8 mouse cellular contexts compared by ENCODE assay signal in the genomic region with DNA sequence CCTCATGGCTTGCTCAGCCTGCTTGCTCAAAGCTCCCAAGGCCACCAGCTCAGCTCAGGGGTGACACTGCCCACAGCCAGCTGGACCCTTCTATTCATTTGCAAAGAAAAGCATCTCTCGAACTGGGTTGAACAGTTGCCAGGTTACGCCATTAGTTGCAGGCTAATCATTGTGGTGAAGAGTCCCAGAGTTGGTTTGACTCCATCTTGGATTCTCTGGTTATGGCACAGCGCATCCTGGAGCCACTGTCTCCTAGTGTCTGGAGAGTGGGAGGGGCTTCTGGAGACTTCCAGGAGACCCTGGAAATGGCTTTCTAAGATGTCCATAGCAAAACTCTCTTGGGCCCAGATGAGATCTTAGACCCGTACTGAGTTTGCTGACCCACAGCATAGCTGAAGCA. TPM values are rescaled to one million over a fixed set of nuclear protein-coding genes. Genes with fewer than 3 reads are reported as not detected.
DNase-seq lines count a peak whose midpoint lies in the region; ATAC-seq and TF ChIP-seq lines count a peak whose summit lies in the region.
"Had no signal": no experiment of that assay in that cellular context is flagged by ENCODE, and none has a peak within 500 bp of the region (broad histone marks: within the 10 kb centered on the region; RNA-seq: fewer than 3 reads in every experiment).

No protein-coding gene starts in this region.

- ATAC-seq in embryonic facial prominence, embryonic 13.5 days (ENCODE audit: insufficient number of reproducible peaks, insufficient read depth, low FRiP score, low TSS enrichment, low read depth) = no peak
- 0 out of 2 replicates have a peak, but pooled peaks have one; percentile 4 for ATAC-seq in forebrain, postnatal 0 days
- ATAC-seq in midbrain, embryonic 16.5 days = no peak

- H3K4me3 ChIP-seq in left cerebral cortex, adult 2 months = no peak overlapping the region
- H3K4me3 ChIP-seq in embryonic facial prominence, embryonic 13.5 days = 0 out of 2 replicates have a peak overlapping the region, but pooled peaks have one; percentile 37
- 0 out of 2 replicates have a peak overlapping the region, but pooled peaks have one; percentile 30 for H3K4me3 ChIP-seq in forebrain, postnatal 0 days (ENCODE audit: low read depth, low read length)
- no peak overlapping the region for H3K4me3 ChIP-seq in midbrain, embryonic 16.5 days (ENCODE audit: low read depth, low read length)

- peaks cover 20% of the 10 kb centered on the region; the same call in 1 of the 2 replicates for H3K4me1 ChIP-seq in embryonic facial prominence, embryonic 13.5 days
- peaks cover 8% of the 10 kb centered on the region; the same call in 1 of the 2 replicates for H3K4me1 ChIP-seq in forebrain, postnatal 0 days (ENCODE audit: insufficient read depth)
- H3K4me1 ChIP-seq in midbrain, embryonic 16.5 days (ENCODE audit: control insufficient read depth, insufficient read depth, low read length) = peaks cover 3% of the 10 kb centered on the region

- WGBS in embryonic facial prominence, embryonic 13.5 days = 92% methylated on average over 4 of the region's 4 CpGs
- WGBS in forebrain, postnatal 0 days = 72% methylated on average over 4 of the region's 4 CpGs
- 77% methylated on average over 4 of the region's 4 CpGs for WGBS in midbrain, embryonic 16.5 days

- no peak for DNase-seq in left cerebral cortex, adult 2 months (ENCODE audit: extremely low spot score in 1 of 2, low spot score in 2 of 2)
- no peak for DNase-seq in left cerebral cortex, postnatal 36 days (ENCODE audit: low spot score in 2 of 2)
- no peak for DNase-seq in forebrain, postnatal 0 days
- DNase-seq in adrenal gland, adult 18-20 months (ENCODE audit: low spot score in 2 of 2) = no peak
- no peak for DNase-seq in thymus, postnatal 0 days (ENCODE audit: low spot score)

- TF ChIP-seq CTCF in left cerebral cortex, adult 2 months (IDR thresholded peaks at IDR 0.05) = no peak
- TF ChIP-seq CTCF in forebrain, postnatal 0 days (IDR thresholded peaks at IDR 0.05; ENCODE audit: low read depth) = no peak

- no peaks in the 10 kb centered on the region for H3K36me3 ChIP-seq in embryonic facial prominence, embryonic 13.5 days
- no peaks in the 10 kb centered on the region for H3K36me3 ChIP-seq in forebrain, postnatal 0 days (ENCODE audit: insufficient read depth)
- H3K36me3 ChIP-seq in midbrain, embryonic 16.5 days (ENCODE audit: control insufficient read depth, insufficient read depth, low read length) = no peaks in the 10 kb centered on the region
- H3K36me3 ChIP-seq: liver, embryonic 13.5 days had no signal

- no peak overlapping the region for H3K9ac ChIP-seq in embryonic facial prominence, embryonic 13.5 days
- H3K9ac ChIP-seq in forebrain, postnatal 0 days = no peak overlapping the region
- H3K9ac ChIP-seq in midbrain, embryonic 16.5 days (ENCODE audit: low read depth, low read length) = no peak overlapping the region
- H3K9ac ChIP-seq: liver, embryonic 13.5 days had no signal

- no peaks in the 10 kb centered on the region for H3K27me3 ChIP-seq in embryonic facial prominence, embryonic 13.5 days
- H3K27me3 ChIP-seq in forebrain, postnatal 0 days (ENCODE audit: insufficient read depth, low read length) = no peaks in the 10 kb centered on the region
- H3K27me3 ChIP-seq in midbrain, embryonic 16.5 days (ENCODE audit: control insufficient read depth, insufficient read depth, low read depth, low read length) = no peaks in the 10 kb centered on the region
- H3K27me3 ChIP-seq: liver, embryonic 13.5 days had no signal

- intact Hi-C loops in left cerebral cortex, adult 2 months (cut with DNase I) = loop anchor here (1.0 to 5.0 kb wide), 2 partner anchors 75 to 93 kb away; a partner anchor contains a TSS
- intact Hi-C loops in left cerebral cortex, postnatal 36 days (cut with DNase I) = loop anchor here (2.0 to 5.0 kb wide), 2 partner anchors 75 to 93 kb away; a partner anchor contains a TSS

- peak overlapping the region; percentile 63 for H3K4me2 ChIP-seq in embryonic facial prominence, embryonic 13.5 days
- no peak overlapping the region for H3K4me2 ChIP-seq in forebrain, postnatal 0 days (ENCODE audit: low read depth)
- peak overlapping the region; percentile 33 for H3K4me2 ChIP-seq in midbrain, embryonic 16.5 days (ENCODE audit: low read length)

- H3K9me3 ChIP-seq in embryonic facial prominence, embryonic 13.5 days = no peaks in the 10 kb centered on the region
- H3K9me3 ChIP-seq in forebrain, postnatal 0 days (ENCODE audit: low read length) = no peaks in the 10 kb centered on the region
- H3K9me3 ChIP-seq in midbrain, embryonic 16.5 days (replicated peaks; ENCODE audit: control insufficient read depth, low read length, poor library complexity, severe bottlenecking) = no peaks in the 10 kb centered on the region
- H3K9me3 ChIP-seq: liver, embryonic 13.5 days had no signal

- peak overlapping the region; percentile 29 for H3K27ac ChIP-seq in left cerebral cortex, adult 2 months
- H3K27ac ChIP-seq in embryonic facial prominence, embryonic 13.5 days = no peak overlapping the region
- no peak overlapping the region; the same call in 1 of the 2 replicates for H3K27ac ChIP-seq in forebrain, postnatal 0 days (ENCODE audit: low read depth, low read length)
- no peak overlapping the region for H3K27ac ChIP-seq in midbrain, embryonic 16.5 days (ENCODE audit: low read length)
- H3K27ac ChIP-seq: liver, embryonic 13.5 days had no signal

RNA-seq across cellular contexts. Expression of a gene that starts 22.4 kb away (rescaled TPM):
- total RNA-seq in left cerebral cortex, adult 2 months (2021) = under 1 TPM; 0.30 to 0.41 TPM
- under 1 TPM; 0.27 to 0.37 TPM for total RNA-seq in left cerebral cortex, postnatal 36 days (2021)
- 0.56 and 0.60 TPM in 2 replicates for polyA plus RNA-seq in embryonic facial prominence, embryonic 13.5 days (2015; fragmentation: Nextera tagmentation; extraction: Ambion mirVana)
- total RNA-seq in forebrain, postnatal 0 days (2014; rRNA removed) = 0.54 and 1.00 TPM in 2 replicates
- 0.30 and 0.77 TPM in 2 replicates for polyA plus RNA-seq in forebrain, postnatal 0 days (2015; fragmentation: Nextera tagmentation; extraction: Ambion mirVana)
- polyA plus RNA-seq in midbrain, embryonic 16.5 days (2015; fragmentation: Nextera tagmentation; extraction: Ambion mirVana) = 0.19 and 0.26 TPM in 2 replicates
- under 1 TPM; 0.27 to 0.54 TPM for total RNA-seq in adrenal gland, adult 18-20 months (2021)
- 0.22 and 0.40 TPM in 2 replicates for polyA plus RNA-seq in thymus, postnatal 0 days (2015; fragmentation: Nextera tagmentation; extraction: Ambion mirVana)

RNA-seq across cellular contexts. Expression of a gene that starts 31.3 kb away (rescaled TPM):
- total RNA-seq in left cerebral cortex, adult 2 months (2021) = 10 to 100 TPM; 41.9 to 44.5 TPM
- 10 to 100 TPM; 43.5 to 45.5 TPM for total RNA-seq in left cerebral cortex, postnatal 36 days (2021)
- polyA plus RNA-seq in embryonic facial prominence, embryonic 13.5 days (2015; fragmentation: Nextera tagmentation; extraction: Ambion mirVana) = 65.9 and 68.4 TPM in 2 replicates
- 56.3 and 60.0 TPM in 2 replicates for total RNA-seq in forebrain, postnatal 0 days (2014; rRNA removed)
- 81.3 and 94.4 TPM in 2 replicates for polyA plus RNA-seq in forebrain, postnatal 0 days (2015; fragmentation: Nextera tagmentation; extraction: Ambion mirVana)
- 74.8 and 79.8 TPM in 2 replicates for polyA plus RNA-seq in midbrain, embryonic 16.5 days (2015; fragmentation: Nextera tagmentation; extraction: Ambion mirVana)
- total RNA-seq in adrenal gland, adult 18-20 months (2021) = 10 to 100 TPM; 60.5 to 64.0 TPM
- 95.1 and 103 TPM in 2 replicates for polyA plus RNA-seq in thymus, postnatal 0 days (2015; fragmentation: Nextera tagmentation; extraction: Ambion mirVana)

RNA-seq across cellular contexts. Expression of a gene that starts 54.6 kb away (rescaled TPM):
- 1 to 10 TPM; 2.9 to 3.9 TPM for total RNA-seq in left cerebral cortex, adult 2 months (2021)
- 1 to 10 TPM; 3.4 to 6.1 TPM for total RNA-seq in left cerebral cortex, postnatal 36 days (2021)
- polyA plus RNA-seq in embryonic facial prominence, embryonic 13.5 days (2015; fragmentation: Nextera tagmentation; extraction: Ambion mirVana) = 2.5 and 3.1 TPM in 2 replicates
- 0.29 TPM in 1 of 2 replicates, not detected in the other for total RNA-seq in forebrain, postnatal 0 days (2014; rRNA removed)
- 0.16 and 0.23 TPM in 2 replicates for polyA plus RNA-seq in forebrain, postnatal 0 days (2015; fragmentation: Nextera tagmentation; extraction: Ambion mirVana)
- polyA plus RNA-seq in midbrain, embryonic 16.5 days (2015; fragmentation: Nextera tagmentation; extraction: Ambion mirVana) = 0.10 TPM in 2 replicates
- total RNA-seq in adrenal gland, adult 18-20 months (2021) = 1 to 10 TPM; 4.3 to 7.8 TPM
- 0.65 and 0.72 TPM in 2 replicates for polyA plus RNA-seq in thymus, postnatal 0 days (2015; fragmentation: Nextera tagmentation; extraction: Ambion mirVana)

Comparison
In these comparisons a context has a peak if more than half of its experiments do, and no peak if none do; other contexts are left out.
1. H3K4me3 ChIP-seq: peak in embryonic facial prominence, embryonic 13.5 days (single experiment) and forebrain, postnatal 0 days (single experiment); none in left cerebral cortex, adult 2 months (single experiment) and midbrain, embryonic 16.5 days (single experiment).